Mouse (Mus musculus) sigmoid colon, adult 10 weeks (tissue): Measurements from ENCODE around the gene Mff. TPM values are rescaled to one million over a fixed set of nuclear protein-coding genes. Genes with fewer than 3 reads are reported as not detected.

Experiments used
- polyA plus RNA-seq: library from polyadenylated mRNA; stranded (reverse); fragments of 350-450 nt; fragmentation: Illumina TruSeq; extraction: RNeasy Lipid Tissue Mini Kit (QIAGEN cat#74804); gene quantifications from one replicate; pipeline ENCODE4 v1.2.3, GENCODE M21; 2014; ENCODE audit warnings: low read depth, low replicate concordance

The Mff gene
- 280 TPM for polyA plus RNA-seq

DNA sequence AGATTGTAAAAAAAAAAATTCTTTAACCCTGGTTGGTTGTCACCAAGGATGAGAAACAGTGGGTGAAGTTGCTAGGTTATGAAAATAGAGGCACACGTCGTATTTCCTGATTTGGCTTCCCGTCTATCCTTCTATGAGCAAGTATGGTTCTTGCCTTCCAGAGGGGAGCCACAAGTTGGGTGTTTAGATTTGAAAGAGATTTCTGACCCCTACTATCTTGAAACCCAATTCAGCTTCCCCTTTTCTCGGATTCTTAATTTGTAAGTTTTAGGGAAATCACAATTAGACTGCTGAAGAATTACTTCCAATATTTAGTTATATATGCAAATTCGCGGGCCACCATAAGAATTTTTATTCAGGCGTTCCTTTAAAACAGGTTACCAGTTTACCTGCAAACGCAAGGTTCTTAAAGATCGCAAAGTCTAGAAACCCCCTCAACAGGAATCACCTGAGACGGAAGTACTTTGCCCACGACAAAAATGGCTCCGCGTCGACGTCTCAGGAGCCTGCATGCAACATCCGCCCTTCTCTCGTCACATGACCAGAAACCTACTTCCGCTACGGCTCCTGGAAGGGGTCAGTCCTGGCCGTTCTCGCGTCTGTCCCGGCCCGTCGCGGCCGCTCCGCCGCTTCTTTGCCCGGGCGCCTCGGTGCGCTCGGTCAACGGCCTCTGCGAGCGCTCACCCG, at the start of gene Mff:
Mff (plus strand) TSS at position 552 of the 687 bp plus-strand sequence.

DNA sequence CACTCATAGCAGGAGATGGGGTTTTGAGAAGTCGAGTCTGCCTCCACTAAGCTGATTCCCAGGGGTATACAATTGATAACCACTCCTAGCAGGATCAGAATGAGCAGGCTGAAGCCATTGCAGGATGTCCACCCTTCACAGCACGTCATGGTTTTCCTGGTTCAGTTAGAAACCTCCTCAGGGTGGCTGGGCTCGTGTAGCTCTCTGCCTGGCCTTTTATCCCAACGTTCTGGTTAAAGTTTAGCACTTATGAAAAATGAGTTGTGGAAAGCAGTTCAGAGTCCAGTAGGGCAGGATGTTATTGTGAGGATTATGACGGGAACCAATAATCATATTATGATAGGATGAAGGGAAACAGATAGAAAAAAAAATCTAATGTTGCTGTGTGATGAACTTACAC, 43.6 kb downstream of the Mff start, which contains the start of gene Tm4sf20:
Tm4sf20 (minus strand) TSS at position 193 of the 400 bp plus-strand sequence.

DNA sequence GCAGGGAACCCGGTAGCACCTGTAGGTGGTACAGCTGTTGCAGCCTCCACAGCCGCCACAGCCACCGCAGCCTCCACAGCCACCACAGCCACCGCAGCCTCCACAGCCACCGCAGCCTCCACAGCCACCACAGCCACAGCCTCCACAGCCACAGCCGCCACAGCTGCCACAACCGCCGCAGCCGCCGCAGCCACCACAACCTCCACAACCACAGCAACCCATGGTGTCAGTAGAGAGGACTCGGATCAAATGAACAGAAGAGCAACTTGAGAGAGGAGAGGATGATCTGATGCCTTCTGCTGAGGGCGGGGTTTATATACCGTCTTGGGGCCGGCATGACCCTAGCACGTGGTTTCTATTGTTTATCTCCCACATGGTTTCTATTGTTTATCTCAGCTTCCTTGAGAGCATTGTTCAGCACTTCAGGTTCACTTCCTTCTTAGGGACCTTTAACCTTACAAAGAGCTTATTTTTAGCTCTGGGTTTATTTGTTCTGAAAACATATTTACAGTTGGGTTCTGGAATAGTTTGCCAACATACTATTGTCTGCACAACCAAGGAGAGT, 46.4 kb downstream of the Mff start, which contains the start of gene Gm47791:
Gm47791 (minus strand) TSS at position 222 of the 565 bp plus-strand sequence.

Other genes with a start within 250 kb of the Mff start
- 0.35 TPM for gene Col4a4, start 138.0 kb upstream of the Mff start, polyA plus RNA-seq
- gene Col4a3, start 138.0 kb upstream of the Mff start, polyA plus RNA-seq, result 0.38 TPM
- 970 TPM for gene Tm4sf20, start 43.6 kb downstream of the Mff start, polyA plus RNA-seq
- not detected for gene Gm47791, start 46.4 kb downstream of the Mff start, polyA plus RNA-seq
- gene Agfg1, start 114.6 kb downstream of the Mff start, polyA plus RNA-seq, result 69.1 TPM
- 1.9 TPM for gene A030005L19Rik, start 188.4 kb downstream of the Mff start, polyA plus RNA-seq
- not detected for gene A030014E15Rik, start 200.0 kb downstream of the Mff start, polyA plus RNA-seq
- not detected for gene Gm6217, start 206.5 kb downstream of the Mff start, polyA plus RNA-seq
- gene A030003K21Rik, start 218.5 kb downstream of the Mff start, polyA plus RNA-seq, result not detected
- gene Gm7544, start 231.1 kb downstream of the Mff start, polyA plus RNA-seq, result not detected
- not detected for gene Gm47955, start 235.4 kb downstream of the Mff start, polyA plus RNA-seq